Mouse (Mus musculus): ENCODE data around the gene Tollip. TPM values are rescaled to one million over a fixed set of nuclear protein-coding genes. Genes with fewer than 3 reads are reported as not detected.

Gene Tollip
- polyA plus RNA-seq, 1 experiment from 2014 or later, result 20.0 TPM

- no peak overlapping the region for H3K4me3 ChIP-seq (replicated peaks)
- 27% methylated on average over 4 of the region's 4 CpGs for WGBS (ENCODE audit: insufficient replicate concordance)
- H3K4me2 ChIP-seq, result no peak overlapping the region
- DNase-seq, result no peak
- H3K27ac ChIP-seq, result no peak overlapping the region
- ATAC-seq (ENCODE audit: low read depth), result no peak
- H3K27me3 ChIP-seq, result no peaks in the 10 kb centered on the region
- H3K36me3 ChIP-seq, result no peaks in the 10 kb centered on the region
- H3K9ac ChIP-seq, result no peak overlapping the region
- no peaks in the 10 kb centered on the region for H3K9me3 ChIP-seq (replicated peaks)
- no peaks in the 10 kb centered on the region for H3K4me1 ChIP-seq (replicated peaks)
Observed at GRCm38 (mm10) chr7:141861046-141861445, 57.3 kb downstream of the Tollip start.

GRCm38 (mm10) chr7:141840354-141840753, 78.0 kb downstream of the Tollip start:
- Histone ChIP-seq H3K4me2 (no peak overlapping the region), H3K27me3 (peaks cover 5% of the 10 kb centered on the region; the same call in 1 of the 2 replicates), H3K4me3 (replicated peaks) (no peak overlapping the region), H3K9me3 (replicated peaks) (no peaks in the 10 kb centered on the region), H3K36me3 (no peaks in the 10 kb centered on the region), H3K9ac (no peak overlapping the region), H3K4me1 (replicated peaks) (0 out of 2 replicates have a peak, but pooled peaks cover 5% of the 10 kb centered on the region), H3K27ac (no peak overlapping the region)
- ATAC-seq (ENCODE audit: low read depth) (no peak), DNase-seq (no peak)
- WGBS (ENCODE audit: insufficient replicate concordance), result 66% methylated on average over 10 of the region's 10 CpGs

GRCm38 (mm10) chr7:141838779-141839178, 79.5 kb downstream of the Tollip start, which contains the start of gene Muc5b:
Gene Muc5b, plus strand, starts transcription at chr7:141839070.
- ATAC-seq (ENCODE audit: low read depth), result peak; percentile 29; the same call in 1 of the 2 replicates
- Histone ChIP-seq H3K4me1 (replicated peaks) (0 out of 2 replicates have a peak, but pooled peaks cover 5% of the 10 kb centered on the region), H3K4me2 (no peak within 1 kb of the TSS), H3K4me3 (replicated peaks) (no peak within 1 kb of the TSS), H3K9ac (no peak within 1 kb of the TSS), H3K36me3 (no peaks in the 10 kb centered on the region), H3K27ac (no peak within 1 kb of the TSS), H3K27me3 (peaks cover 11% of the 10 kb centered on the region; the same call in 1 of the 2 replicates), H3K9me3 (replicated peaks) (no peaks in the 10 kb centered on the region)
- WGBS (ENCODE audit: insufficient replicate concordance), result 37% methylated on average over 5 of the region's 5 CpGs
- DNase-seq, result no peak

GRCm38 (mm10) chr7:141836423-141836822, 81.9 kb downstream of the Tollip start:
- 0 out of 2 replicates have a peak, but pooled peaks cover 5% of the 10 kb centered on the region for H3K4me1 ChIP-seq (replicated peaks)
- H3K4me2 ChIP-seq, result no peak overlapping the region
- no peak overlapping the region for H3K27ac ChIP-seq
- H3K9me3 ChIP-seq (replicated peaks), result no peaks in the 10 kb centered on the region
- H3K4me3 ChIP-seq (replicated peaks), result no peak overlapping the region
- ATAC-seq (ENCODE audit: low read depth) (no peak), DNase-seq (no peak)
- no peaks in the 10 kb centered on the region for H3K36me3 ChIP-seq
- 0 out of 2 replicates have a peak, but pooled peaks cover 11% of the 10 kb centered on the region for H3K27me3 ChIP-seq
- 40% methylated on average over 8 of the region's 8 CpGs for WGBS (ENCODE audit: insufficient replicate concordance)
- no peak overlapping the region for H3K9ac ChIP-seq

GRCm38 (mm10) chr7:141835941-141836340, 82.4 kb downstream of the Tollip start:
- Histone ChIP-seq H3K4me3 (replicated peaks) (no peak overlapping the region), H3K4me1 (replicated peaks) (0 out of 2 replicates have a peak, but pooled peaks cover 5% of the 10 kb centered on the region), H3K36me3 (no peaks in the 10 kb centered on the region), H3K27me3 (0 out of 2 replicates have a peak, but pooled peaks cover 11% of the 10 kb centered on the region), H3K4me2 (no peak overlapping the region), H3K27ac (no peak overlapping the region), H3K9me3 (replicated peaks) (no peaks in the 10 kb centered on the region), H3K9ac (no peak overlapping the region)
- no peak for ATAC-seq (ENCODE audit: low read depth)
- DNase-seq, result no peak
- 24% methylated on average over 7 of the region's 7 CpGs for WGBS (ENCODE audit: insufficient replicate concordance)

Other genes starting within 250 kb of the Tollip start
- 0.03 and 0.05 TPM in 2 replicates for gene Muc2, start 228.2 kb downstream of the Tollip start, polyA plus RNA-seq (2015; fragmentation: Nextera tagmentation; extraction: Ambion mirVana)
- not detected in 2 replicates for gene Muc5ac, start 129.5 kb downstream of the Tollip start, polyA plus RNA-seq (2015; fragmentation: Nextera tagmentation; extraction: Ambion mirVana)
- 0.01 TPM in 1 of 2 replicates, not detected in the other for gene Muc5b, start 79.4 kb downstream of the Tollip start, polyA plus RNA-seq (2015; fragmentation: Nextera tagmentation; extraction: Ambion mirVana)
- gene Brsk2, start 31.2 kb upstream of the Tollip start, polyA plus RNA-seq (2015; fragmentation: Nextera tagmentation; extraction: Ambion mirVana), result 0.07 and 0.10 TPM in 2 replicates
- gene Mob2, start 142.6 kb upstream of the Tollip start, polyA plus RNA-seq (2015; fragmentation: Nextera tagmentation; extraction: Ambion mirVana), result 62.5 and 64.3 TPM in 2 replicates
- 4.4 and 4.6 TPM in 2 replicates for gene Dusp8, start 177.3 kb upstream of the Tollip start, polyA plus RNA-seq (2015; fragmentation: Nextera tagmentation; extraction: Ambion mirVana)
- not detected in 2 replicates for gene Gm45618, start 202.2 kb upstream of the Tollip start, polyA plus RNA-seq (2015; fragmentation: Nextera tagmentation; extraction: Ambion mirVana)
- not detected in 2 replicates for gene Gm39115, start 217.5 kb upstream of the Tollip start, polyA plus RNA-seq (2015; fragmentation: Nextera tagmentation; extraction: Ambion mirVana)
- not detected in 2 replicates for gene Gm45337, start 226.1 kb upstream of the Tollip start, polyA plus RNA-seq (2015; fragmentation: Nextera tagmentation; extraction: Ambion mirVana)
- not detected in 2 replicates for gene Gm29735, start 238.6 kb upstream of the Tollip start, polyA plus RNA-seq (2015; fragmentation: Nextera tagmentation; extraction: Ambion mirVana)
- not detected in 2 replicates for gene Gm4553, start 247.2 kb upstream of the Tollip start, polyA plus RNA-seq (2015; fragmentation: Nextera tagmentation; extraction: Ambion mirVana)